Mouse (Mus musculus): ENCODE results near the gene Map4k4. TPM values are rescaled to one million over a fixed set of nuclear protein-coding genes. Genes with fewer than 3 reads are reported as not detected.

The Map4k4 gene
- total RNA-seq, 2 experiments from 2014 or later = 138 to 167 TPM

DNA sequence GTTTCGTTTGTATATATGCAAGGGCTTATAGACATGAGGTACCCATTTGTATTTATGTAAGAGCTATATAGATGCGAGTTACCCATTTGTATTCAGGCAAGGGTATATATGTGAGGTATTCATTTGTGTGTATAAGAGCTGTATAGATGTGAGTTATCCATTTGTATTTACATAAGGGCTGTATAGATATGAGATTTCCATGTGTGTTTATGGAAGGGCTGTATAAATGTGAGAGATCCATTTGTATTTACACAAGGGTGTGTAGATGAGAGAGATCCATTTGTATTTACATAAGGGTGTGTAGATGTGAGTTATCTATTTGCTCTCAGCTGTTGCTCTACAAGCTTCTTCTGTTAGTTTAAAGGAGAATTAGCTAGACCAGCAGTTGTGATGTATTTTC lies 63.7 kb downstream of the Map4k4 start:
- DNase-seq = no peak

DNA sequence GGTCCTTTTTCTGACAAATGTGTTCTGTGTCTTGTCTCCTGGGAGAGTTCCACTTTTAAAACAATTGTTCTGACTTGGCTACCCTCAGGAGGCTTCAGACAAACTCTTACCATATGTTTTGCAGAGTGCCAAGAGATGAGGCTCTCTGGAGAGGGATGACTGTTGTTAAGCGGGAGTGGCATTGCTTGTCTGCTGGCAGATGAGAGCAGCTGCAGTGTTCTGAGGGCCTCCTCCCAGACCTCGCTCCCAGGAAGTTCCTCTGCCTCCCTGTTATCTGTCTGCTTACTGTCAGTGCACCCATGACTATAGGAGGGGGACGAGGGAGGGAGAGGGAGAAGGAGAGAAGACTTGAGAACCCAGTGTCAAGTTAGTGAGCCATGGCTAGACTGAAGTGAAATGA lies 64.7 kb downstream of the Map4k4 start:
- no peak for DNase-seq

DNA sequence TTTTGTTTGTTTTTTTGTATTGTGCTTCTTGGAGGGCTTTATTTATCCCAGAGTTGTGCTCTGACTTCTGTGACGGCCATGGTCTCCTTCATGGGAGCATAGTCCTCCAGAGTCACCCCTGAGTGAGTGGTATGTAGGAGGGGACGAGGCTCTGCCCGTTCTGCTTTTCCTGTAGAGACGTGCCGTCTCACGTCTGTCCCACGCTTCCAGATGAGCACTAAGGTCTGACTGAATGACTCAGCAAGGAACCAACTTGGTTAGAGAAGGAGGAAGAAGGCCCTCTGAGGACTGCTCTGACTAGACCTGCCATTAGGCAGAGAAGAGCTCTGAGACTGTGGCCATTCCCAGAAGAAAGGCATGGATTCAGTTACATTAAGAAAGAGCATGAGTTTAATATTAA lies 68.3 kb downstream of the Map4k4 start:
- no peak for DNase-seq

DNA sequence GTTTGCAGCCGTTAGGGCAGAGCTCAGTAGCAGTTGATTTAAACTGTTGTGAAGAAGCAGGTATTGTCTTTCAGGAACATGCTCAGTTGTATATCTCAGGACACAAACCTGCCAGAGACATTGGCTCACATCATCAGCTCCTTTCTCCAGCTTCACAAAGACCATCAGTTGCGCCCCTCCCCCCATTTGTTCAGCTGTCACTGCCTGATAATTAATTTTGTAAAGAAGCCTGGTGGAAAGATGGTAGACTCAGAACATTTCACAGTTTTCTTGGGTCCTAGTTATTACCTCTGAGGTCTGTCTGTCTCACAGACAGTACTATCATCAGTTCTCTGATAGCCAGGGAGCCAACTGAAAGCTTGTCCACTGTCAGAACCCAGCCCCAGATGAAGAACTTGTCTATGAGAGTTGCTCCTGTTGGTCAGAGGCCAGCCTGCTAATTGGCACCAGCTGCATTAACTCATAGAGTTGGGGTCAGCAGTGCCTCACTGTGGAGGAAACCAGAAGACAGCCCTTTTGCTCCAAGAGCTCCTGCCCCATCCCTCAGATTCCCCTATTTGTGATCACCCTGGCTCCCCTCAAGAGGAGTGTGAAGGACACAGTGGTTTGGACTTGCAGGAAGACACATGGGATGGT lies 69.2 kb downstream of the Map4k4 start:
- no peak for DNase-seq

DNA sequence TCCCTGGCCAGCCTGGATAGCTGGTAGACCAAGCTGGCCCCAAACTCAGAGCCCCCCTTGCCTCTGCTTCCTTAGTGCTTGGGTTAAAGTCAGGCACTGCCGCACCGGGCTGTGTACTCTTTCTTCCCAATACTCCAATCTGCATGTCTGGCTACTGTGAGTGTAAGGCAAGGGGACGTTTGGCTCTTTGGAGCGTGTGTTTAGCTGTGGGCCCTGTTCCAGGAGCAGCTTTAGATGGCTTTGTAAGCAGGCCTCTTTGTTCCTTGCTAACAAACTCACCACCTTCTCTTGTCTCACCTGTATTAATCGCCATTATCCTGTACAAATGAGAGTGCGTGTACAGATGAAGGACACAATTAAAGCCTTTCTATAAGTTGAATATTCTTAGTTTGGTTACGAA lies 71.7 kb downstream of the Map4k4 start:
- no peak for DNase-seq

DNA sequence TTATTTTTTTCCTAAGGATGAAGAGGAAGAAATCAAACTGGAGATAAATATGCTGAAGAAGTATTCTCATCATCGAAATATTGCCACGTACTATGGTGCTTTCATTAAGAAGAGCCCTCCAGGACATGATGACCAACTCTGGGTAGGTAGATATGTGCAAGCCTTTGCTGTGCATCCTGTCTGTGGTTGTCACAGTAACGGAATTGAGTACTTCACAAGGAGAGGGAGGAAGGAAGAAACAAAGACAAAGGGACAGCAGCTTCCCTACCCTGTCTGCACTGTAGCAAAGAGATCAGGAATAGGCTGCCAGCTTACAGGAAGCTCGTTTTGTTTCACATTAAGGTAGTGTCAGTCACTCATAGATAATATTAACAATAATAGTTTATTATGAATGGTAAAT lies 73.2 kb downstream of the Map4k4 start:
- DNase-seq = no peak

DNA sequence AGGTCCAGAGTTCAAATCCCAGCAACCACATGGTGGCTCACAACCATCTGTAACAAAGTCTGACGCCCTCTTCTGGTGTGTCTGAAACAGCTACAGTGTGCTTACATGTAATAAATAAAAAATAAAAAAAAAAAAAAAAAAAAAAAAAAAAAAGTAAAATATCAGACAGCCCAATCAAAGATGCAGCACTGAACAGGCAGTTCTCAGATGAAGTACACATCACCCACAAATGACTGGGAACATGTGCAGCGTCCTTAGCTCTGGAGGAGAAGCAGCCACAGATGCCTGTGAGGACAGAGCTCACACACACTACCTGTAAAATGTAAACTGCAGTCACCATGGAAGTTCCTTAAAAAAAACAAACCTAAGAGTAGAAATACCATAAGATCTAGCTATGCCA lies 74.3 kb downstream of the Map4k4 start:
- no peak for DNase-seq

DNA sequence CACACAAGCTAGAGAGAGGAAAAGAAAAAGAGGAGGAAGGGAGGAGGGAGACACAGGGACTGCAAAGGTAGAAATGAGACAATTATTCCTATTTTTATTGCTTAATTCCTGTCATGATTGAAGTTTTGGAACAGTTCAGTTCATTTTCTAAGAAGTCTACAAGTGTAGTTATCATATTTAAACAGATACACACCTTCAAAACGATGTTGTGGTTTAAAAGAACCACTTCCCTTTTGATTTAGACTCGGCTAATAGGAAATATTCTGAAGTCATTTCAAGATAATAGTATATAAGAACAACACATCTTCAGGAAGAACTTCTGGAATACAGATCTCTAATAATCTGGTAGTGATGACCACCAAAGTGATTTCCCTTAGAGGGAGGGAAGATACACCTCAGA lies 75.4 kb downstream of the Map4k4 start:
- no peak for DNase-seq

DNA sequence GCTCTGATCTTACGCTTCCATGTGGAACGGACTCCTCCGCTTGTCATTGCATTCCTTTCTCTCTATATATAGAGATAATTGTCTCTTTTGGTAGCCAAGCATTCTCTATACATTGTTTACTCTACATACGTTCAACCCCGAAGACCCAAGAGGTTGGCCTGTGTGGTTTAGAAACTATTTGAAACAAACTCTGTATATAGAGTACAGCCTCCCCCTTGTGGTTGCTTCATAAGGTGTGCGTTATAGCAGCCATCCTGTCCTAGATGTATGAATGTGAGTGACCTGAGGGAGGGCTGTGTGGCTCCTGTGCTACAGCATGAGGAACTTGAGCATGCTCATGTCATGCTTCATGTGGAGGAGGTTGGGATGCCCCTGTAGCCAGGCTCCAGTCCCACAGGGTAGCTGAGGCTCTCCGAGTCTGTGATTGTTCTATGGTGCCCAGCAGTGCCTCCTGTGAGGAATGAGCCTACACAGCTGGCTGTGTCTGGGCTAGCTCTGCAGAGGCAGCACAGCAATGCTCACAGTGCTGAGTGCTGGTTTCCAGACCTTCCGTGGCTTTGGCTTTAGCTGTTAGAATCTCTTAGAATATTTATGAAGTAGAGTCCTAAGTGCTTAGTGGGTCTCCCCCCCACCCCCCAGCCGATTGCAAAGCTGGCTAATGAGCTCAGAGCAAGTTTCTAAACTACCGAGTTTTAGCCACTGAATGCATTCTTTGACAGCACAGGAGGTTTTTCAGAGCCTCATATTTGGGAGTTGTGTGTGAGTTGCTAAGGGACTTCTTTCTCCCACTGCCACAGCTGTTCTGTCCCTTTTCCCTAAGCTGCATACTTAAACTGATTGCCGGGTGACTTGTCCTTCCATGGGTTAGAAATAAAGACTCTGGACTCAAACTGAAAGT lies 76.4 kb downstream of the Map4k4 start:
- DNase-seq = no peak

DNA sequence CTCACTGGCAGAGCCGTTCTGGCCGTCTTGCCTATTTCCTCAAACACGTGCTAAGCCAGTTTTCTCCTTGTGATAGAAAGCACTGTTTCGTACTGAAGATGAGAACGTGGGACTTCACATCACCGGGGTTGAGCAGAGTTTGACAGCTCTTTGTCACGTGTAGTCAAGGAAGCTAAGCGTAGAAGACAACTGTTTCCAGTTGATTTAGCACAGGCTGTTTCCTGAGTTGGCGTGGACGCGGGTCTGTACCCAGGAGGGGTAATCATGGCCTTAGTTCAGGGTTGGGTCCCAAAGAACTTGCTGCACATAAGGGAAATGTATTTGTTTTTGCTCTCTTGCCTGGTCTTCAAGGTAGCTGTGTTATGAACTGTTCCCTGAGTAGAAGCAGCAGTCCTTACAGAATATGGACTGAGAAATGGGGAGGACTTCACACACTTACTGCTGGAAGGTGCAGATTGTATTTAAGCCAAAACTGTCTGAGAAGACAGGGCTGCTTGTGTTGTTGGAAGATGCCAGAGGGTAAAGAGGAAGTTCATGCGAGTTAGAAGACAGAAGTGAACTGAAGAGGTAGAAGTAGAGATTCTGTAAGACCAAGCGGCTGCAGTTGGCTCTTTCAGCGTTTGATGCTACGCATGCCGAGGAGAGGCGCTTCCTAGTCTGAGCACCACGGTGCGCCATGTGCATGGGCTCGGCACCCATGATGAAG lies 78.2 kb downstream of the Map4k4 start:
- DNase-seq = no peak

DNA sequence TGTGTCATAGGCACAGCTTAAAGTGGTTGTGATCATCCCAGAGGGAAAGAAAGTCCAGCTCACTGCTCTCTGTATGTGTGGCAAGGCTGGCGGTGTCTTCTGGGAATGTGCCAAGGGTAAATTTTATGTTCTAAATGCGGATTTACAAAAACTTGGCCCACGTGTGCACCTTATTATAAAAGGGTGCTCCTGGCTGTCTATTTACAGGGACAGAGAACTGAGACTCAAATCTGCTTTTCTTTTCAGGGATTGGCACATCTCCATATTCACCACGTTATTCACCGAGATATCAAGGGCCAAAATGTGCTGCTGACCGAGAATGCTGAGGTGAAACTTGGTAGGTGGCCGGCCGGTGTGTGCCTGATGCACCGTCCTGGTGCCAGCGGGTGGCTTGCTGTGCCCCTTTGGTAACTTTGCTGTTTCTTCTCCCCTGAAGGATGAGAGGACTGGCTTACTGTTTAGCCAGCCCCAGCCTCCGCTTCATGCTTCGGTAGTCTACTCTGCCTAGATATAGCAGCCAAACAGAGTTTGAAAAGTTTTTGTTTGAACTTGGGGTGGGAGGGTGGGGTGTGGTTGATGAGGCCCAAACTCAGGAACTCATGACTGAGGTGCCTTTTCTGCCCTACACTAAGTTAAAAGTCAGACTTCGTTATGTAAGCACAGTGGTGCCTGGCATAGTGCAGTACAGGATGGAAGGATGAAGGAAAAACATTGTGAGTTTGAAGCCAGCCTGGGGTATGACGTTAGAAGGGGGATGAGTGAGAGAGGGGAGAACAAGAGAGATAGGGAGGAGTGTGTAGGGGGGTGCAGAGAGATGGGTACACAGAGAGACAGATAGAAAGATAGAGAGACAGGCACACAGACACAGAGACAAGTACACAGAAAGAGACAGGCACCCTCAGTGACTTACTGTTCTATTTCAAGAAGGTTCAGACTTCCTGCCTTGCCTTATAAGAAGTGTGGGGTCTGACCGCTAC lies 79.9 kb downstream of the Map4k4 start:
- no peak for DNase-seq

DNA sequence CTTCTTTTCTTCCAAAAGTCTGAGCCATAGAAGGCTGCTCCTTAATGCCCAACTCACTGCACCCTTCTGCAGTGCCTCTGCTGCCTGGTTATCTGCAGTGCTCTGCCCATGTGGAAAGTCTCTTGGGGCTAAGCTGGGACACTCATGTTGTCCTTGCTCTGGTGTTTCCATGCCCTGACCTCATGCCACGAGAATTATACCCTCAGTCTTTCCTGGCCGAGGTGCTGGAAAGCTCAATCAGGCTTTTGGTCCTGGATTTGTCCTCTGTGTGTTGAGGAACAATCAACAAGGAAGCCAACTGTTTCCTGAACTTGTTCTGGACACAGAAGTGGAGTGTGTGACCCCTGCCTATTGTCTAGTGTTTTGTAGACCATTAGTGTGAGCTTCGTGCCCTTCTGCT lies 81.3 kb downstream of the Map4k4 start:
- DNase-seq = no peak

DNA sequence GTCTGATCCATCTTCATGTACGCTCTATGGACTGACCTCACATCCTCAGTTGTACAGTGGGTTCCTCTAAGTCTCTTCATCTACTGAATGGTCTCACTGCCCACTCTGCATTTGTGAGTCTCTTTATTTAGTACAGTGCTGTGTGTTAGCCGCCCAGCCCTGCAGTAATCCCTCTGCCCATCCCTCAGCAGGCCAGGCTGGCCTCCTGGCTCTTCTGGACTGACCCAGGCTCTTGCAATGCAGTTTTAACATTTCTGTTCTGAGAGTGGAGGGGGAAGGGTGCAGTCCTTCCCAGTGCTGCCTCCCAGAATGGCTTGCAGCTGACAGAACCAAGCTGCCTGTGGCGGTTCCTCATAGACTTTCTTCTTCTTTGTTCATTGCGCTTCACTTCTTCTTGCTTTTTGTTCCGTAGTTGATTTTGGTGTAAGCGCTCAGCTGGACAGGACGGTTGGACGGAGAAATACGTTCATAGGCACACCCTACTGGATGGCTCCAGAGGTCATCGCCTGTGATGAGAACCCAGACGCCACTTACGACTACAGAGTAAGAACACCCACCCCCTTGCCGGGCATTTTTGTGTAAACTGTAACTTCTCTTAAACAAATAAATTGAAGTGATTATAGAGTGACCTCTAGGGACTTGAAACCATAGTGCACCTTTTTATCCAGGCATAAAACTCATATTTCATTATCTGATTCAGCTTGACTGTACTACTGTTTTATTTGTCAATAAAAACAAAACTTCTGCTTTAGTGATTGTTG lies 82.2 kb downstream of the Map4k4 start:
- no peak for DNase-seq

DNA sequence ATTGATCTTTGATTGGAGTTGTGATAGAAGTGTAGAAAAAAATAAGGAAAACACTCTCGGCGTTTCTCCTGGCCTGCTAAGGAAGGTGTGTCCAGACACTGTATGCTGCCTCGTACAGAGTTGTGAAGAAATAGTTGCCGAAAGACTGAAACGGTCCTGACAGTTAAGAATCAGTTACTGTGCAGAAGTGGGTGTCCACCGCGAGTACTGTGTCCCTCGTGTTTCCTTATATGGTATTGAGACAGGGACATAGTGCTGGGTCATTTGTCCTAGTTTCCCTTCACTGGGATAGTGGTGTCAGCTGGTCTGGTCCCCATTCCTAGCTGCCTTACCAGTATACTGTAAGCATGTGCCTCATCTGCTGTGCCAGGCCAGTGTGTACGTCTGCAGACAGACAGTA lies 83.6 kb downstream of the Map4k4 start:
- no peak for DNase-seq

DNA sequence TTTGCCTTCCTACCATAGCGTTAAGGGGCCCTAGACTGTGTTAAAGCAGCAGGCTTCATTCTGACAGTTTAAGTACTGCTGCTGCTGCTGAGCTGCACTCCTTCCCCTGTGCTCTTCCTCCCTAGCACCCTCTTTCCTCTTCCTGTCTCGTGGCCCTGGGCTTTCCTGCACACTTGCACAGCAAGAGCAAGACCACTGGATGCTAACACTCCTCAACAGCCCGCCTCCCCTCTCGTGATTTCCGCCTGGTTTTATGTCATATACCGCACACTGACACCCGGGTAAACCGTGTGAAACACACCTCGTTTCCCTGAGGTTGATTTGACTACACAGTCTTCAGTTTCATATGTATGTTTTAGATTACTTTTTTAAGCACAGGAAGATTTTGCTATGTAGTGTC lies 86.1 kb downstream of the Map4k4 start:
- DNase-seq = no peak

DNA sequence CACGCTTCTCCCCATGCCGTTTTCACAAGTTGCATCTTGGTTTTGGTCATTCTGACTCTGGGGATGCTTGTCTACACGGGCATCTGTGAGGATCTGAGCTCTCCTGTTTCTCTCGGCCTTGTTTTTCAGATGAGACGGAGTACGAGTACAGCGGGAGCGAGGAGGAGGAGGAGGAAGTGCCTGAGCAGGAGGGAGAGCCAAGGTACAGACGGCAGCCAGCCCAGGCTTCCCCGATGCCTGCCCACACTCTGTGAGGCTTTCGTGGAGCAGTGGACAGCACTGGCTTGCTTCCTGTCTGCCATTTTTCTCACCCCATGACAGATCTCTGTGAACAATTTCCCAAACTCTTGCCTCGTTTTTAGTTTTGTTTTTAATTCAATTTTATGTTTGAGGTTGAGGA lies 88.1 kb downstream of the Map4k4 start:
- DNase-seq = no peak

DNA sequence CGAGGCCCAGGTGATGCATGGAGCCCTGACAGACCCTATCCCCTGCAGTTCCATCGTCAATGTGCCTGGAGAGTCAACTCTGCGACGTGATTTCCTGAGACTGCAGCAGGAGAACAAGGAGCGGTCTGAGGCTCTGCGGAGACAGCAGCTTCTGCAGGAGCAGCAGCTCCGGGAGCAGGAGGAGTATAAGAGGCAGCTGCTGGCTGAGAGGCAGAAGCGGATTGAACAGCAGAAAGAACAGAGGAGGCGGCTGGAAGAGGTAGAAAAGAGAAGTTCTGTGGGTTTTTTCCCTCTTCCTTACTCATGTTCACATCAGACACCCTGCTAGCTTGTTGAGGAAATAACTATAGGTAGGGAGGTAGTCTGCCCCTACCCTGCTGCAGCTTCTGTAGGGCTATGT lies 89.3 kb downstream of the Map4k4 start:
- DNase-seq = no peak

DNA sequence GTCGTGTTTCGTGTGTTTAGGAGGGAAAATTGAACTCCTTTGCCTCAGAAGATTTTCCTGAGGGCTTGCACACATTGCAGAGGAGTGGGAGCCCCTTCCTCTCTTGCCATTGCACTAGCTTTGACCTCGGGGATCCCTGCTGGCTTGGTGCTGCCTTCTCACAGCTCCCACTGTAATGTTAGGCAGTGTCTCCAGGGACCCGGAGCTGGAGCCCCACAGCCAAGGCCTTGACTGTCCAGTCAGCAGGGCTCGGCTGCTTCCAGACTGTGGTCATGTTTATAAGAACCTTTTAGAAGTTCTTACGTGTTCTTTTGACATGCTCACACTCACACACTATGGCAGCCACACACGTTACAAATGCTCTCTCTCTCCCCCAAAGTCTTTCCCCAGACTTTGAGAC lies 93.2 kb downstream of the Map4k4 start:
- DNase-seq = no peak

DNA sequence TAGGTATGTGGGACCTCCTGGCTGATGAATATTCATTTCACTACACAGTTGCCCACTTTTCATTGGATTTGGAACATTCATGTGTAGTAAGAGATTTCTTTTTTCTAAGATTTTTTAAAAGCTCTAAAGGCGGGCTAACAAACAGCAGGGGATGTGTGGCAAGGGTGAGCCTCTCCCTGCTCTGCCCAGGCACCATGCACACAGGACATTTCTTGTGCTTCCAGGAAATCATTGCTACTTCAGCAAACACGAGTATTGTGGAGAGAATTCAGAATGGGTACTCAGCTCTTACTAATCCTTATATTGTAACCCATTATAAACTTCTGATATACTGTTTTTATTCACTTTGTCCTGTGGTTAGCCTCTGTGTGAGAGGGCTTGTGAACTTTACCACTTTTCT lies 94.9 kb downstream of the Map4k4 start:
- no peak for DNase-seq

DNA sequence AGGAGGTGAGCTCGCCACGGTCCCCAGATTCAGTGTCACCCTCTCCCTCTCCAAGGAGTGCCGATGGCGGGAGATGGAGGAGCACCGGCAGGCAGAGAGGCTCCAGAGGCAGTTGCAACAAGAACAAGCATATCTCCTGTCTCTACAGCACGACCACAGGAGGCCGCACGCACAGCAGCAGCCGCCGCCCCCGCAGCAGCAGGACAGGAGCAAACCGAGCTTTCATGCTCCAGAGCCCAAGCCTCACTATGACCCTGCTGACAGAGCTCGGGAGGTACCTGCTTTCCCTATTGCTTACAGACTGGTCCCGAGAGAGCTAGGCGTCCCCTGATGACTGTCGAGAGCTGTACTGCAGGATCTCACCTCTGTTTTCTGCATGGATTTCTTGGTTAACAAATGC lies 99.8 kb downstream of the Map4k4 start:
- no peak for DNase-seq

DNA sequence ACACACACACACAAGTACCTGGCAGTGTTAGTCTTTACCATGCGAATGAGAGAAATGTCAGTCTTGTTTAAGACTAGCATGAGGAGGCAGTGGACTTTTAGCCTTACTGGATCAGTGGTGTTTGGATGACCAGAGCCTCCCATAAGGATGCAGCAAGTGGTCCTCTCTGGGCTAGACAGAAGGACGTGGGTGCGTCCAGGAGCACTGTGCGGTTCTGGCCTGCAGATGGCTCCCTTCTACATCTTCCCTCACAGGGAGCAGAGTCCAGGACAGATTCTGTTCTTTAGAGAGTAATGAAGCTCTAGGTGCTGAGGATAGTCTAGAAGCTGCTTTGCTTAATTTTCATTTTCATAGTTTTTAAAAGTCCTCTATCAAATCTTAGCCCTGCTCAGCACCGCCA lies 100.2 kb downstream of the Map4k4 start:
- DNase-seq = peak; percentile 35
